Mouse (Mus musculus) kidney, postnatal 25 days (tissue): ENCODE results near the gene Mapre3.
A peak's percentile ranks its signal among the peaks of the same experiment; 100 is the strongest.
"Not testable (repeated sequence)": the region's sequence is repeated elsewhere in the genome, so short reads cannot be mapped to it uniquely, and the experiment has no call there.

Experiments
- DNase-seq, 2 experiments: peaks; one replicate each; pipeline ENCODE4 v3.0.0; 2021; ENCODE audit warnings: mixed read lengths in 2 of 2

Mapre3 gene

GRCm38 (mm10) chr5:30824124-30824988, 9.9 kb downstream of the Mapre3 start:
- no peak for DNase-seq

- DNase-seq, result no peak
Measured at GRCm38 (mm10) chr5:30825166-30825565, 10.7 kb downstream of the Mapre3 start.

- DNase-seq, result no peak
Measured at GRCm38 (mm10) chr5:30825821-30826220, 11.4 kb downstream of the Mapre3 start.

GRCm38 (mm10) chr5:30833416-30833815, 19.0 kb downstream of the Mapre3 start:
- DNase-seq, result peak; percentile 8 to 68

GRCm38 (mm10) chr5:30839731-30840130, 25.3 kb downstream of the Mapre3 start:
- DNase-seq, result no peak

GRCm38 (mm10) chr5:30841896-30842295, 27.5 kb downstream of the Mapre3 start:
- no peak for DNase-seq

GRCm38 (mm10) chr5:30849891-30850555, 35.6 kb downstream of the Mapre3 start:
- peak; percentile 47 to 82 for DNase-seq

GRCm38 (mm10) chr5:30850556-30850925, 36.1 kb downstream of the Mapre3 start:
- no peak for DNase-seq

GRCm38 (mm10) chr5:30853522-30853921, 39.1 kb downstream of the Mapre3 start:
- no peak for DNase-seq

- DNase-seq, result peak; percentile 45 to 56
Measured at GRCm38 (mm10) chr5:30855674-30856073, 41.2 kb downstream of the Mapre3 start.

GRCm38 (mm10) chr5:30856124-30856523, 41.7 kb downstream of the Mapre3 start:
- DNase-seq, result no peak

- DNase-seq, result no peak
Measured at GRCm38 (mm10) chr5:30863852-30864251, 49.4 kb downstream of the Mapre3 start.

GRCm38 (mm10) chr5:30864322-30864721, 49.9 kb downstream of the Mapre3 start:
- DNase-seq, result no peak

GRCm38 (mm10) chr5:30866871-30867270, 52.4 kb downstream of the Mapre3 start:
- no peak for DNase-seq

GRCm38 (mm10) chr5:30867712-30868111, 53.3 kb downstream of the Mapre3 start, which contains the start of gene Tmem214:
TSS of gene Tmem214 (plus strand) at chr5:30868012.
- no peak for DNase-seq

GRCm38 (mm10) chr5:30868981-30869380, 54.5 kb downstream of the Mapre3 start:
- peak in 1 of 2 experiments; percentile 40 for DNase-seq

GRCm38 (mm10) chr5:30869405-30870130, 55.1 kb downstream of the Mapre3 start:
- peak; percentile 93 to 95 for DNase-seq

GRCm38 (mm10) chr5:30870131-30870406, 55.6 kb downstream of the Mapre3 start:
- no peak for DNase-seq

- DNase-seq, result no peak
Measured at GRCm38 (mm10) chr5:30872574-30872973, 58.1 kb downstream of the Mapre3 start.

GRCm38 (mm10) chr5:30874365-30874764, 59.9 kb downstream of the Mapre3 start:
- no peak for DNase-seq

- DNase-seq, result no peak
Measured at GRCm38 (mm10) chr5:30878616-30879015, 64.2 kb downstream of the Mapre3 start.

GRCm38 (mm10) chr5:30879347-30879943, 65.0 kb downstream of the Mapre3 start:
- no peak for DNase-seq

GRCm38 (mm10) chr5:30881839-30882238, 67.4 kb downstream of the Mapre3 start:
- DNase-seq, result not testable (repeated sequence)
